Mouse (Mus musculus) kidney, adult 18-20 months (tissue): Measurements from ENCODE around the gene Wnt3a.

Experiments
- DNase-seq: peaks from one replicate; pipeline ENCODE4 v3.0.0; 2021

Gene Wnt3a

DNA sequence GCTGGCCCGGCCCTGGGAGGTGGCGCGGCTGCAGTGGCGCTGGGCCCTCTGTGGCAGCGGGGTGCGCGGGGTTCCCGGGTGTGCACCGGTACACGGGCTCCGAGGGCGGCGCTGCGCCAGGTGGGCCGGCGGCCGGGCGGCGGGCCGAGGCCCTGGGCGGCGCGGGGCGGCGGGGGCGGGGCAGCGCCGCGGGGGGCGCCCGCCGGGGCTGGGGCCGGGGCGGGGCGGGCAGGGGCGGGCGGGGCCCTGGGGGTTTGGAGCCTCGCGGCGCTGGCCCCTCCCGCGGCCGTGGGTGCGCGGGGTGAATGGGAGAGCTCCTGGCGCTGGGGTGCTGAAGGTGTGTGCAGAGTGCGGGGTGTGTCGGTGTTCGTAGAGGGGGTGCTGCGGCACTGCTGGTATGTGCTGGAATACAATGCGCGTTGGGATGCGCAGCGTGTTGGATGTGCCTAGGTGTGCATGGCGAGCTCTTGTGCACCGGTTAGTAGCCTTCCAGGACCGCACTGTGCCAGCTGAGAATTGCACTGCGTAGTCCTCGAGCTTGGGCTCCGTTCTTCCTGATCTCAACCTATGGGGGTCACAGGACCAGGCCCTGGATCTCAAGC lies at the start of gene Wnt3a:
Gene Wnt3a (minus strand): TSS at position 51 of the 602 bp plus-strand sequence.
- DNase-seq = no peak

DNA sequence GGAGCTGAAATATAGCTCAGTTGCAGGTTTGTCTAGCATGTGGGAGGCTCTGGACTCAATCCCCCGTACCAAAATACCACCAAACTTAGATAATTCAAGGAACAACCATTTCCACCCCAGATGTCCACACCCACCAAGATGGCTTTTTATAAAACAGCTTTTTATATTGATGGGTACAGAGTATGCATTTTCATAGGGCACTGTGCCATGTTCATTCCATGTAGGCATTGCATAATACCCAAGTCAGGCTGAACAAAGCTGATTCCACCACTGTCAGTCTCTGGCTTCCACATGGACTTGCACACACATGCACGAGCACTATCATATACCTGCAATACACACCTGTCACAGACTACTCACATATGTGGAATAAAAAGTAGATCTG lies 48.2 kb upstream of the Wnt3a start:
- no peak for DNase-seq

DNA sequence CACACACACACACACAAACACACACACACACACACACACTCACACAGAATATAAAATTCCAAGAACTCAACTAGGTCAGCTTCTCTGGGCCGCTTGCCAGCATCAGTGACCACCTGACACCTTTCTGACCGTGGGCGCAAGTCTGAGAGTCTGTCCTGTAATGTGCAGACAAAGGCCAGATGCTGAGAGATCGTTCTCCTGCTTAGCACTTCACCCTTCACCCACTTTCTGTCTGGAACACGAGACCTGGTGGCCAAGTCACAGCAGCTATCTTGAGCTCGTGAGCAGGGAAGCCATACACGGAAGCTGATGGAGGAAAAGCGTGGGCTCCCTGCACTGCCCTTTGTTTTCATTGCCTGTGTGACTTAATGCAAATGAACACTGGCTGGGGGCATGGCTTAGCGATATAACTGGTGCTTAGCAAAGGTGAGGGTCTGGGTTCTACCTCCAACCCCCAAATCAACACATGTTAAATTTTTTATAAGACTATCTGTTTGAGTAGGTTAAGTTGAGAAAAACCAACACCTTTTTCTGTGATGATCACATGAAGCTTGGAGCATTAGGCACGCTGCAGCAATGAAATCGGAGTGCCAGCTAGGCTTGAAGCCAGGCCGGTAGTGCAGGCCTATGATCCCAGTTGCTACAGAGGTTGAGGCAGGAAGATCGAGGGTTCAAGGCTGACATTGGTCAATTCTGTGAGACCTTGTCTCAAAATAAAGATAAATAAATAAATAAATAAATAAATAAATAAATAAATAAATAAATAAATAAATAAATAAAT lies 47.6 kb upstream of the Wnt3a start:
- DNase-seq = peak; percentile 24

DNA sequence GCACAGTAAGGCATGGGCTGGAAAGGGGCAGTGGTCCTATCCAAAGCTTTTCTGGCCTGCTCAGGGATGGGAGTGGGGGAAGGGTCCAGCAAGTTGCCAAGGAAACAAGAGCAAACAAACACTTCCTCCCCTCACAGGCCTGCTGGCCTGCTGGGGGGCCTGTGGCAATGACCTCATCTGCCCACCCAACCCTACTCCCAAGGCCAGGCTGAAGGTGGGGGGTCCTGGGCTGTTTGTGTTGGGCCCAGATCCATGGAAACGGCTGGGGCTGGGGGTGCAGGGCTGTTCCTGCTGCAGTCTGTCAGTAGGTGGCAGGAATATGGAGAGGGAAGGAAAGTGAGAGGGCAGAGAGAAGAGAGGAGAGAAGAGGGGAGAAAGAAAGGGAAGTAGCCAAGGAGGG lies 45.8 kb upstream of the Wnt3a start:
- DNase-seq = no peak

DNA sequence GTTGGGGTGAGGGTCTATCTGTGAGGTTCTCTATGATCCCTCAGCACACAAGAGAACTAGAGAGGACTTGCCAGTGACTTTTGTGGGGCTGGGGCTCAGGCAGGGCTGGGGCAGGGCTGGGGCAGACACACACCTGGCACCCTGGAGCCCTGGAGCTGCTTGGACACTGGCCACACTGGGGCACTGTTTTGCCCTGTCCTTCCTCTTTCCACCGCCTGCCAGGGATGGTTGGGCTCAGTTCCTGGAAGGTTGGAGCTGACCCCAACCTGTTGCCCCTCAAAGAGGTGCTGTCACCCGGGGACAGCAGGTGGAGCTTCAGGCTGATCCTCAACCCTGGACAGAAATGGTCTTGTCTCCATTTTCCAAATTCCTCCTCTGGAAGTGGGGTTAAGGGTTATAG lies 45.4 kb upstream of the Wnt3a start:
- no peak for DNase-seq

DNA sequence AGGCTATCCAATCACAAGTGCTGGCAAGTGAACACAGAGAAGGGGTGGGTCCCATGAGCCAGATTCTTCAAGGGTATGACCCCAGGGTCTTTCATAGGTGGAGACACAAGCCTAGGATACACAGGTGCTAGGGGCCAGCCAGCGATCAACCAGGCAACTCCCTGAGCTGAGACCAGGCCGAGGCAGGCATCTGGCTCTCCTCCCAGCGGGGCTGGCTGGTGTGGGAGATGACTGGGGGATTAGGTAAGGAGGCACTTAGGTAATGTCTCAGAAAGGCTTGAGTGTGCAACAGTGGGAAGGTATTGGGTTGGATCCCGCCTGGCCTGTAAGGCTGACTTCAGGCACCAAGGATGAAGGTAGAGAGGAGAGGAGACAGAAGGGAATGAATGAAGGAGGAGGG lies 44.6 kb upstream of the Wnt3a start:
- no peak for DNase-seq

DNA sequence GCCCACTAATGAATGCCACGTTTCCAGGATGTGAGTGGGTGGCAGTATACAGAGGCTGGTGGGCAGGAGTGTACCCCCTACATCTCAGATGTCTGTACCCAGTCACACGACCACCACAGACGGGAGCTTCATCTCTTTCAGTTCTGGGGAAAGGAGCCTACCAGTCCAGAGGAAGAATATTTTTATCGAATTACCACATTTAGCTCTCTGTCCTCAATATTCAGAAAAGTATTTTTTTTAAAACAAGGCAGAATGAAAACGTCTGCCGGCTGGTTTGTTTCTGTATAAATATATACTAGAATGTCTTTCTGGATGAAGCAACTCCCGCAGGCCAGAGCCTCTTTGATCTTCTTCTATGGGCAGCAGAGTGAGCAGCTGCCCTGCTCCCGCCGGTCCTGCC lies 42.4 kb upstream of the Wnt3a start:
- no peak for DNase-seq

DNA sequence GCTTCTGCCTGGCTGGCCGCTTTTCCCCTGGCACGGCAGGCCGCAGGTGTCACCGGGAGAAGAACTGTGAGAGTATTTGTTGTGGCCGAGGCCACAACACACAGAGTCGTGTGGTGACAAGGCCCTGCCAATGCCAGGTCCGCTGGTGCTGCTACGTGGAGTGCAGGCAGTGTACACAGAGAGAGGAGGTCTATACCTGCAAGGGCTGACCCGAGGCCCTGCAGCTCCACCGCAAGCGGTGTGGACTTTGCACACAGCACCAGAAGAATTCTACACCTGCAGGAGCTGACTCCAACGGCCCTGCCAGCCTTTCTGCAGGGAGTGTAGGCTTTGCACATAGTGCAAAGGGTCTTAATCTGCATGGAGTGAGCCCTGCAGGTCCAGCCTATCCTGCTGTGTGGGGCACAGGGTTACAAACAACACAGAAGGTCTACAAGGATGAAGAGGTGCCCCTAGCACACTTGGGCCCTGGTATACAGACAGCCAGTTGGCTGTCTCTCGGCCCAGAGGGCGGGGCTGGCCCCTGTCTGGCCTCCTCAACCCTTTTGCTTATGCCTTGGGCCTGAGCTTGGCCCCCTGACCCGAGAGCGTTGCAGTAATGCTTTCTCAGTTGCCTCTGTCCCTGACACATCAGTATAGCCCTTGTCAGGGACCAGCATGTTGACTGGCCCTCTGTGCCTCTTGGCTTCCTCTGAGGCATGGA lies 40.8 kb upstream of the Wnt3a start:
- DNase-seq = no peak

DNA sequence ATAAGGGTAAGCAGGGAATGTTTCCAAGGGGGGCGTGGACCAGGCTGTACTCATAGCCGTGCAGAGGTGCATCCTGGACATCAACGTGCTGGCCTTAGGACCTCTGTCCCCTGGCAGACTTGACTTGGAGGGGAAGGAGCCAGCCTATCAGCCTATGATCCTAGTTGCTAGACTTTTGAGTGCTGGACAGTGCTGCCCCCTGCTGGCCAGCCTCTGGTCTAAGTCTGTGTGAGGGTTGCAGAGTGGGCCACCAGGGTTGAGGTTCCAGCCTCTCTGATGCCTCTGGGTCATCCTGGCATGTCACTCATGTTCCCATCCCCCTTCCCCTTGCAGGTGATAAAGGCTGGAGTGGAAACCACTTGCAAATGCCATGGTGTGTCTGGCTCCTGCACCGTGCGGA lies 40.0 kb upstream of the Wnt3a start:
- peak; percentile 74 for DNase-seq

DNA sequence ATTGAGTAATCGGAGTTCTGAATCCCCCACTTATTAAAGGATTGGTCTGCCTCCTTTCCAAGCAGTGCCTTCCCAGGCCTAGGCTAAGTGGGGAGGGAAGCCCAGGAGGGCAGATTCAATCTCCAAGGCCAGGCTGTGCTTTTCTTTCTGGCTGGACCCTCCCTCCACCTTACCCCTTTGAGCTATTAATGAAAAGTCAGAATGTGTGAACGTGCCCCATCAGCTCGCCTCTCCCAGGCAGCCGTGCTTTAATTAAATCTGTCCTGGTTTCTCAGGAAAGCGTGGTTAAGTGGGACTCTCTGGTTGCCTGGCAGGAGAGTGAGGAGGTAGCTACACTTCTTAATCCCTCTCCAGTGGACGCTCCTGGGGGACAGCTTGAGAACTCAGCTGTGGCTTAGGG lies 39.1 kb upstream of the Wnt3a start:
- DNase-seq = no peak

DNA sequence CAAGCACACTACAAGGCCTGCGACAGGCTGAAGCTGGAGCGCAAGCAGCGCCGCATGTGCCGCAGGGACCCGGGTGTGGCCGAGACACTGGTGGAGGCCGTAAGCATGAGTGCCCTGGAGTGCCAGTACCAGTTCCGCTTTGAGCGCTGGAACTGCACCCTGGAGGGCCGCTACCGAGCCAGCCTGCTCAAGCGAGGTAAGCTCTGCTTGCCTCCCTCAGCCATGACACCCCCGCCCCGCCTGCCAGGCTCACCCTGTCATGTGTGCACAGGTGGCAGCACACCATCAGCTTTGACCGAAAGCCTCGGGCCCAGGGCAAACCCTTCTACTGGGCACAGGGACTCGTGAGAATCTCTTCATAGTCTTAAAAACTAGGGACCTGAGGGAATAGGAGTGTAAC lies 37.1 kb upstream of the Wnt3a start:
- no peak for DNase-seq

DNA sequence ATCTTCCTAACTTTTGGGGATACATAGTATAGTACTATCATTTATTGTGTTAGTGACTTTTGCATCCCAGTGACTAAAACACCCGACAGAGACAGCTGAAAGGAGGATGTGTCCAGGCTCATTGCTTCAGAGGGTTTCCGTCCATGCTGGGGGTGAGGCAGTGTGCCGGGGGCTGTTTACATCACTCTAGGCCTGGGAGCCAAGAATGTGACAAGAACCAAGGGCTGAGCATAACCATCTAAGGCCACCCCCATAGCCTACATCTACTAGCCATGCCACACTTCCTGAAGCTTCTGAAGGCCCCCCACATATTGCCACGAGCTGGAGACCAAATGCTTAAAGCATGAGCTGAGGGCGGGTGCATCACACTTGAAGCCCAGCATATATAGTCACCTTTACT lies 34.2 kb upstream of the Wnt3a start:
- no peak for DNase-seq

DNA sequence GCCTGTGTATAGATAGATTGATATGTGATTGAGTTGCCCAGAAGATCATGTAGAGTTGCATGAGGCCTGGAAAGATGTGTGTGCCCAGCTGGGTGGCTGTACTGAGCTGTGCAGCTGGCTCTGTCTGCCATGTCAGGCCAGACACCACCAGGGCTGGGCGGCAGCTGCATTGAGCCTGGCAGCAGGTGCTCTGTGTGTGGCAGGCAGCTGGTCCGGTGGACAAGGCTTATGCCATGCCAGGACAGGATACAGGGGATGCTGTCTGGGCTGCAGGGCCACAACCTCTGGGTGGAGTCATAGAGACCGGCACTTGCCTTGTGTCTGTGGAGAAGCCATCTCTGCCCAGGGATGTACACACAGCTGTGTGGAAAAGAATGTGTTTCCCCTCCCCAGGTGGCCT lies 32.4 kb upstream of the Wnt3a start:
- no peak for DNase-seq

DNA sequence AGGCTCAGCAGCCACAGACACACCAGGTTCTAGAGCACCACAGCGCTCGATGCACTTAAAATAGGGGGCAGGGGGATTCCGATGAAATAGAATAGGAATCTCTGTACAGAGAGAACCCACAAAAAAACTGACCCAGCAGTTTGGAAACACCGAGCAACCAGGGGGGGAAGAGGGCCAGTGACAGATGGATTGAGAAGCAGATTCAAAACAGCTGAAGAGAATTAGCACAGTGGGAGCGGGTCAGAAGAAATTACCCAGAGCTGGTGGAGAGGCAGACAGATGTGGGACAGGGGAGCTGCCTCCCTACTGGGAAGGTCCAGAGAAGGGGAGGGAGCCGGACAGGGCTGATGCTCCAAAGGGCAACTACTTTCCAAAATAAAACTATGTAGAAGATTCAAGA lies 26.0 kb upstream of the Wnt3a start:
- DNase-seq = no peak

DNA sequence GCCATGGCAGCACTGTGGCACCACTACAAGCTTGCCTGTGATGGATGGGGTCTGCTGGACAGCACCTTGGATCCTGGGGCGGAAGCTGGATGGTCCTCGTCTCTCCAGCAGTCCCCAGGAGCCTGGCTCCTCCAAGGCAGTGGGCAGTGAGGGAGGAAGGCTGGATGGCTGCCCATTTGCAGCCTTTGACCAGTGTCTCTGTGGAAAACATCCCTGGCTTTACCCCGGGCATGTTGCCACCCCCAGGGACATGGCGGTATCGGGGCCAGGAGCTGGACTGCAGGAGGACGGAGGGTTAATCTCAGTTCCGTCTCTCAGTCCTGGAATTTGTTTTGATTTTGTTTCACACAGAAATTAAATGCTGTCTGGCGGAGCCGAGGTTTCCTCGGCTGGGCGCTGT lies 23.4 kb upstream of the Wnt3a start:
- DNase-seq = peak; percentile 31

DNA sequence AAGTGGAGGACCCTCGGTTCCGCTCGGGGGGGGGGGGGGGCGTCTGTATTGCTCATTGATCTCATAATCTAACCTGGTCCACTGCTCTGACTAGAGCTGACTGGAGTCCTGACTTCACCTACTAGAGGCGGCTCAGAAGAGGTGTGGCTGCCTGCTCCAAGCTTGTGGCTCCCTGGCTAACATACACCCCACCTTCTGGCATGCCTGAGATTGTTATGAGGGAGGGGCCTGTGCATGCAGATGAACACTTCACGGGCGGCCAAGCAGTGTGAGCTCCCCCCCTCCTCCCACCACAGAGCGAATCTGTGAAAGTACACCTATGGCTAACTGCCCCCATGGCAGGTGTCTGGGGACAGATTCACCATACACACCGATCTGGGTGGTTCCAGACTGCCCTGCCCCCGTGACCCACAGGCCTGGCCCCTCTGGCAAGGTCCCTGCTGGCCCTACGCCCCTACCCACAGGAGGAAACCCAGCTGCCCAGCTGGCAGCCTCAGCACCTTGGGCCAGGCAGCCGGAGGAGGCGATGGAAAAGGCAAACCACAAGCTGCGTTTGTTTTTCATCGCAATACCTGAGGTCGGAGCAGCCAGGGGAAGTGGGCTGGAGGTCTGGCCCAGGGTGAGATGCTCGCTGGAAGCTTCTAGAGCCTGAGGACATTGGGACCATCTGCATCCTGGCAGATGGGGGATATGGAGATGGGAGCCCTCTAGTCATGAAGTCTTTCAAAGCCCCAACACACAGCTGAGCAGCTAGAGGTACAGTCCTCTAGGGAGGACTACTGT lies 22.7 kb upstream of the Wnt3a start:
- no peak for DNase-seq

DNA sequence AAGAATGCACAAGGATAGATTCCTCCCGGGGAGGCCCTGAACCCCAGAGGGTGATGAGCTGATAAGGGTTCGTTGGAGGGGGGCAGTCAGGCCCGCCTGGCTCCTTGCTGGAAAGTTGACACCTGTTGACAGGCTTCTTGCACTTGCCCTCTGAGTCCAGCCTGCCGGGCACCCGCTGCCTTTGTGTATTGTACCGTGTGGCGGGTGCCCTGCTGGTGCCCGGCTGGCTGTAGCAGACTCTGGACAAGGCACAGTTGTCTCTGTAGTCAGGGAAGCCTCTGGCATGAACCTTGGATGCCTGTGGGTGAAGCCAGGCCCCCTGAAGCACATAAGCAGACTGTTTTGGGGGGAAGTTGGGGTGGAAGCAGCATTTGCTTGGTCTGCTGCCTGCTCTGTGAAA lies 21.9 kb upstream of the Wnt3a start:
- DNase-seq = no peak

DNA sequence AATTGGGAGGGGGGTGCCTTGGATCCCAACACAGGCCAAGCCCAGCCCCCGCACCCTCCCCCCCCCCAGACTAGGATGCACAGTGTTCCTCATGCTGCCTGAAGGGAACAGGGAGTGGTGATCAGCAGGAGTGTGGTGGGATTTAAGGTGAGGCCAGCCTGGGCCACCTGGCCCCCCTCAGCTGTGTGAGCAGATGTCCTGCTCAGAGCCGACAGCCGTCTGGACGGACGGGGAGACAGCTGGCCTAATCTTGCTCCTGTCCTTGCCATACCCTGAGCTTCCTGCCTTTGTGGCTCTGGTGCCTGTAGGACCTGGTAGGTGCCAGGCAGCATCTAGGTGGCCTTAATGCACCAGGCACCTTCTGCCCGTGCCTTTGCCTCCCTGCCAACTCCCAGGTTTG lies 21.5 kb upstream of the Wnt3a start:
- no peak for DNase-seq

DNA sequence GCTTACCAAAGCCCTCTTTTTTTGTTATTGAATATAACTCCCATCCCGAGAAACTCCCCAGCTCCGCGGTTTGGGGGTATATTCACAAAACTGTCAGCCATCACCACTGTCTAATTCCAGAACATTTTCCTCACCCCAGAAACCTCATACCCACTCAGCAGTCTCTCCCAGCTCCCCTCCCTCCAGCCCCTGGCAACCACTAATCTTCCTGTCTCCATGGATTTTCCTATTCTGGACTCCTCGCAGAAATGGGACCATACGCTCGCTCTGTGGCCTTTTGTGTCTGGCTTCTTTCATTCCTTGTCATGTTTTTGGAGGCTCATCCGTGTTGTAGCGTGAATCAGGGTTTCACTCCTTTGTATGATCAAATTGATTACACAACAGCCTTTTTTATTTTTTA lies 19.4 kb upstream of the Wnt3a start:
- DNase-seq = no peak

DNA sequence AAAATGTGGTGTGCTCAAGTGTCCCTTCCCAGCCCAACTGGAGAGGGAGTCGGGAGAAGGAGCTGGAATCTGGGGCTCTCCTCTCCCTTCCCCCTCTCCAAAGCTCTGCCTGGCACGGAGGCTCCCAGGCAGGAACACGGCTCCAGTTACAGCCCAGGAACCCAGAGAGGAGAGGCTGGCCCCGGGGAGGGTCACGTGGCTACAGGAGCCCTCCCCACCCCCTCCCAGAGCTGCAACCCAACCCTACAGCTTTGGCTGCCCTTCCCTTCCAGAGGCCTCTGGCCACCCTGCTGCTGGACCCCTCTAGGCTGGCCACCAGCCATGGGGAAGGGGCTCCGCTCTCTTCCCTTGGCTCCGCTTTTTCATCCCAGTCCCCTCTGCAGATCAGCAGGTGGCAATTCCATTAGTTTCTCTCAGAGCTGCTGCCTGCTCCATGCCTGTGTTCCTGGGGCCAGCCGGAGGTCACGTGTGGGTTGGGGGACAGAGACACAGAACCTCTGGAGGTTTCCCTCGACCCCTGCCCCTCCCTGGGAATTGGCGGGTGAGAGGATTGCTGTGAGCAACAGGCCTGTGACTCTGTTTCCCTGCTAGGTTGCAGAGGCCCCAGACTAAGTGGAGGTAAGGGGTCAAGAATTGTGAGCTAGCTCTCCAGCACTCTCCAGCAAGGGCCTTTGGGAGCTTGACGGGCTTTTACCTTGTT lies 18.7 kb upstream of the Wnt3a start:
- no peak for DNase-seq

DNA sequence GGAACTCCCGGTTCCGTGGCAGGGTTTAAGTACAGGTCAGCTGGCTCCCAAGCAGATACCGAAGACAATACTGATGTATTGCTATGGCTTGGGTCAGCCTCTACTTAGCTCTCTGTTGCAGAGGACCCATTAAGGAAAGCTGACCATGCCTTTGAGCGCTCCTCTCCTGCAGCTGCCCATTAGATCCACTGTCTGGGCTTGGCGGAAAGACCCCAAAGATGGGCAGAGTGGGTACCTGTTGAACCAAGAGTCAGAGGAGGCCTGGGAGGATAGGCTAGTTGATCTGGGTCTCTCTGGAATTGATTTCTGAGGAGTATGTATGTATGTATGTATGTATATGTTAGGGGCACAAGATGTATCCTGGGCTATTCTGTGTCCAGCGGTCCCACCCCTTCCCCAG lies 18.1 kb upstream of the Wnt3a start:
- no peak for DNase-seq

DNA sequence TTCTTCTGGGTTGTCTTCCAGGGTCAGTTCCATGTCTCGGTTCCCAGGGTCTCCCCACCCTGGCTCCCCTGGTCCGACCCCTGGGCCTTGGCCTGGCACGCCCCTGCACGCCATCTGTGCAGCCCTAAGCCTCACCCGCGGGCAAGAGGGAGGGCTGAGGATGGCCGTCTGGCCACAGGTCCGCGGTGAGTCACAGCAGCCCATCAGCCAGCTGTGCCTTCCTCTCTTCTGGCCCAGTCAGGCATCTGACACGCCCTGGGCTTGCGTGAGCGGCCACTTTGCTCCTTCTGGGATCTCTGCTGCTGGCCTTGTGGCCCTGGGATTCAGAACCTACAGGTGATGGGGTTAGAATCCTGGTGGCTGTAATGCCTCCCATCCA lies 17.6 kb upstream of the Wnt3a start:
- no peak for DNase-seq
